22 mouse cellular contexts compared by ENCODE assay signal in genomic region chr13:28572448-28572847, GRCm38 (mm10).
A peak's percentile ranks its signal among the peaks of the same experiment; 100 is the strongest.
DNase-seq lines count a peak whose midpoint lies in the region; ATAC-seq and TF ChIP-seq lines count a peak whose summit lies in the region.
"Had no signal": no experiment of that assay in that cellular context is flagged by ENCODE, and none has a peak within 500 bp of the region (broad histone marks: within the 10 kb centered on the region; RNA-seq: fewer than 3 reads in every experiment).

No protein-coding gene starts in this region.

- 72% methylated on average over 1 of the region's 1 CpGs for WGBS in liver, embryonic 11.5 days
- 90% methylated on average over 1 of the region's 1 CpGs for WGBS in liver, postnatal 0 days (ENCODE audit: insufficient replicate concordance)
- WGBS in liver, embryonic 14.5 days (ENCODE audit: insufficient replicate concordance), result 35% methylated on average over 1 of the region's 1 CpGs

- H3K4me1 ChIP-seq in liver, embryonic 11.5 days (replicated peaks; ENCODE audit: control insufficient read depth, insufficient read depth, low read length), result peaks cover 7% of the 10 kb centered on the region; the same call in 1 of the 2 replicates
- no peaks in the 10 kb centered on the region for H3K4me1 ChIP-seq in liver, postnatal 0 days (ENCODE audit: insufficient read depth)
- peaks cover 9 to 19% of the 10 kb centered on the region in 2 experiments for H3K4me1 ChIP-seq in liver, embryonic 14.5 days (replicated peaks; ENCODE audit: control insufficient read depth in 2 of 2, insufficient read depth in 2 of 2, low read length in 1 of 2)
- H3K4me1 ChIP-seq: hindbrain, embryonic 12.5 days; hindbrain, embryonic 15.5 days had no signal

- TF ChIP-seq EP300 in liver, postnatal 0 days (IDR thresholded peaks at IDR 0.05; ENCODE audit: low read depth), result no peak
- peak; percentile 48; the same call in 1 of the 2 replicates for TF ChIP-seq EP300 in liver, embryonic 14.5 days (IDR thresholded peaks at IDR 0.05; ENCODE audit: low read depth)

- TF ChIP-seq CTCF in liver, postnatal 0 days (IDR thresholded peaks at IDR 0.05; ENCODE audit: low read depth), result no peak
- no peak for TF ChIP-seq CTCF in liver, embryonic 14.5 days (IDR thresholded peaks at IDR 0.05; ENCODE audit: low read depth)

- no peaks in the 10 kb centered on the region for H3K27me3 ChIP-seq in liver, embryonic 11.5 days (replicated peaks; ENCODE audit: control insufficient read depth, insufficient read depth, low read length)
- no peaks in the 10 kb centered on the region for H3K27me3 ChIP-seq in liver, postnatal 0 days (ENCODE audit: insufficient read depth, low read length)
- H3K27me3 ChIP-seq in liver, embryonic 14.5 days (ENCODE audit: control insufficient read depth, insufficient read depth, low read length), result no peaks in the 10 kb centered on the region
- H3K27me3 ChIP-seq: embryonic facial prominence, embryonic 12.5 days; embryonic facial prominence, embryonic 15.5 days; hindbrain, embryonic 12.5 days; hindbrain, embryonic 15.5 days had no signal

- no peak overlapping the region for H3K4me2 ChIP-seq in liver, embryonic 11.5 days
- H3K4me2 ChIP-seq in liver, postnatal 0 days (ENCODE audit: low read depth, low read length), result no peak overlapping the region
- H3K4me2 ChIP-seq in liver, embryonic 14.5 days (ENCODE audit: low read depth), result no peak overlapping the region
- H3K4me2 ChIP-seq: embryonic facial prominence, embryonic 12.5 days; embryonic facial prominence, embryonic 15.5 days; heart, embryonic 11.5 days; hindbrain, embryonic 12.5 days; hindbrain, embryonic 15.5 days had no signal

- no peak overlapping the region for H3K9ac ChIP-seq in liver, embryonic 11.5 days (ENCODE audit: low read depth, low read length)
- H3K9ac ChIP-seq in liver, postnatal 0 days (replicated peaks), result no peak overlapping the region
- no peak overlapping the region for H3K9ac ChIP-seq in liver, embryonic 14.5 days (replicated peaks)
- H3K9ac ChIP-seq: embryonic facial prominence, embryonic 12.5 days; embryonic facial prominence, embryonic 15.5 days; forebrain, postnatal 0 days; hindbrain, embryonic 12.5 days; hindbrain, embryonic 15.5 days had no signal

- DNase-seq in liver, embryonic 11.5 days (ENCODE audit: low spot score), result no peak
- DNase-seq in liver, postnatal 0 days, result no peak
- DNase-seq in liver, embryonic 14.5 days (ENCODE audit: low read depth in 3 of 3, low spot score in 3 of 3), result no peak
- DNase-seq in cerebellum, postnatal 36 days, result no peak
- no peak for DNase-seq in layer of hippocampus, adult 9-10 months (ENCODE audit: low spot score)
- DNase-seq: adrenal gland, adult 8-10 months; adrenal gland, postnatal 25 days; cerebellum, adult 11-12 months; cerebellum, adult 8-10 months; cerebellum, postnatal 10 days; forebrain, postnatal 0 days; gastrocnemius, adult 2 months; gastrocnemius, postnatal 14 days; heart, adult 11 months had no signal

- ATAC-seq in liver, embryonic 11.5 days (replicated peaks; ENCODE audit: low FRiP score), result peak; percentile 74
- ATAC-seq in liver, postnatal 0 days, result no peak
- peak; percentile 83 for ATAC-seq in liver, embryonic 14.5 days (ENCODE audit: insufficient read depth)
- ATAC-seq in megakaryocyte progenitor cell, adult 5-6 weeks (replicated peaks; ENCODE audit: poor library complexity), result peak; percentile 68
- ATAC-seq: activated CD4-positive, CD25-positive, alpha-beta regulatory T cell, adult 4 months; forebrain, embryonic 14.5 days; forebrain, postnatal 0 days had no signal

- no peaks in the 10 kb centered on the region for H3K36me3 ChIP-seq in liver, embryonic 11.5 days (ENCODE audit: control insufficient read depth, insufficient read depth, low read length)
- no peaks in the 10 kb centered on the region for H3K36me3 ChIP-seq in liver, postnatal 0 days (replicated peaks; ENCODE audit: insufficient read depth, low read length)
- no peaks in the 10 kb centered on the region for H3K36me3 ChIP-seq in liver, embryonic 14.5 days (replicated peaks; ENCODE audit: control insufficient read depth, insufficient read depth, low read depth)
- H3K36me3 ChIP-seq: embryonic facial prominence, embryonic 12.5 days; embryonic facial prominence, embryonic 15.5 days; hindbrain, embryonic 12.5 days; hindbrain, embryonic 15.5 days had no signal

- H3K27ac ChIP-seq in liver, embryonic 11.5 days (ENCODE audit: low read depth, low read length), result no peak overlapping the region
- H3K27ac ChIP-seq in liver, postnatal 0 days (ENCODE audit: low read depth), result no peak overlapping the region
- H3K27ac ChIP-seq in liver, embryonic 14.5 days, result no peak overlapping the region
- H3K27ac ChIP-seq: embryonic facial prominence, embryonic 12.5 days; embryonic facial prominence, embryonic 15.5 days; gastrocnemius, adult 2 months; hindbrain, embryonic 12.5 days; hindbrain, embryonic 15.5 days had no signal

- no peaks in the 10 kb centered on the region for H3K9me3 ChIP-seq in liver, embryonic 11.5 days (ENCODE audit: control insufficient read depth, low read length)
- no peaks in the 10 kb centered on the region for H3K9me3 ChIP-seq in liver, postnatal 0 days (ENCODE audit: low read length)
- H3K9me3 ChIP-seq in liver, embryonic 14.5 days (ENCODE audit: control insufficient read depth, low read length), result no peaks in the 10 kb centered on the region
- H3K9me3 ChIP-seq: embryonic facial prominence, embryonic 12.5 days; embryonic facial prominence, embryonic 15.5 days; hindbrain, embryonic 12.5 days; hindbrain, embryonic 15.5 days had no signal

- H3K4me3 ChIP-seq in liver, embryonic 11.5 days (ENCODE audit: low read depth, low read length), result no peak overlapping the region
- no peak overlapping the region for H3K4me3 ChIP-seq in liver, postnatal 0 days (ENCODE audit: low read depth, low read length)
- no peak overlapping the region for H3K4me3 ChIP-seq in liver, embryonic 14.5 days (ENCODE audit: insufficient read depth in 1 of 2, low read depth in 2 of 2, low read length in 2 of 2)
- H3K4me3 ChIP-seq: embryonic facial prominence, embryonic 12.5 days; embryonic facial prominence, embryonic 15.5 days; gastrocnemius, adult 2 months; hindbrain, embryonic 12.5 days; hindbrain, embryonic 15.5 days had no signal
